Mouse (Mus musculus) testis, adult 2 months (tissue): ENCODE data around the gene Thbs3.

Source experiments
- CTCF ChIP-seq: fragments of 200-500 bp; IDR thresholded peaks from 2 replicates; pipeline ENCODE4 v1.5.1; 2012; ENCODE audit warnings: low read depth, mild to moderate bottlenecking, inconsistent platforms, low read length, moderate library complexity; ENCODE audit not compliant: control insufficient read depth, insufficient read depth, insufficient replicate concordance
- POLR2A ChIP-seq: fragments of 200-500 bp; IDR thresholded peaks from 2 replicates; pipeline ENCODE4 v1.6.1; 2012; ENCODE audit warnings: low read depth, mild to moderate bottlenecking, inconsistent platforms, low read length, moderate library complexity; ENCODE audit not compliant: control insufficient read depth

- TF ChIP-seq CTCF (no peak), POLR2A (no peak)
These were observed 6.2 kb upstream of the Thbs3 start for GRCm38 (mm10) chr3:89208736-89209135.
